Comparison of ENCODE assay signal across 8 mouse cellular contexts in genomic region chr11:107376272-107376671, GRCm38 (mm10).
A peak's percentile ranks its signal among the peaks of the same experiment; 100 is the strongest.
DNase-seq lines count a peak whose midpoint lies in the region; ATAC-seq lines count a peak whose summit lies in the region.
"Had no signal": no experiment of that assay in that cellular context is flagged by ENCODE, and none has a peak within 500 bp of the region (broad histone marks: within the 10 kb centered on the region; RNA-seq: fewer than 3 reads in every experiment).

No protein-coding gene starts in this region.

- peak; percentile 5 to 40 for DNase-seq in urinary bladder, adult 18-20 months (ENCODE audit: low spot score in 2 of 2)
- no peak for DNase-seq in urinary bladder, postnatal 25 days (ENCODE audit: low spot score)
- DNase-seq in embryonic facial prominence, embryonic 14.5 days (ENCODE audit: low spot score), result peak; percentile 65
- peak; percentile 27 for DNase-seq in hindbrain, embryonic 11.5 days (ENCODE audit: low spot score)
- DNase-seq in urinary bladder, postnatal 36 days (ENCODE audit: low spot score in 2 of 2), result peak; percentile 10 to 58

- no peaks in the 10 kb centered on the region for H3K36me3 ChIP-seq in embryonic facial prominence, embryonic 14.5 days (ENCODE audit: control insufficient read depth, insufficient read depth, low read length)
- no peaks in the 10 kb centered on the region for H3K36me3 ChIP-seq in hindbrain, embryonic 11.5 days (ENCODE audit: control insufficient read depth, insufficient read depth, low read length)
- H3K36me3 ChIP-seq in lung, embryonic 15.5 days, result no peaks in the 10 kb centered on the region

- no peak overlapping the region for H3K4me2 ChIP-seq in embryonic facial prominence, embryonic 14.5 days (ENCODE audit: low read depth, low read length)
- H3K4me2 ChIP-seq in hindbrain, embryonic 11.5 days (replicated peaks; ENCODE audit: low read depth, low read length), result no peak overlapping the region
- H3K4me2 ChIP-seq in lung, embryonic 15.5 days, result peak overlapping the region; percentile 7; the same call in 1 of the 2 replicates
- H3K4me2 ChIP-seq: midbrain, embryonic 12.5 days had no signal

- no peak overlapping the region for H3K4me3 ChIP-seq in embryonic facial prominence, embryonic 14.5 days (ENCODE audit: low read depth, low read length)
- H3K4me3 ChIP-seq in hindbrain, embryonic 11.5 days (ENCODE audit: low read depth, low read length), result no peak overlapping the region
- no peak overlapping the region for H3K4me3 ChIP-seq in lung, embryonic 15.5 days
- H3K4me3 ChIP-seq: midbrain, embryonic 12.5 days had no signal

- peak; percentile 67; the same call in 1 of the 2 replicates for ATAC-seq in embryonic facial prominence, embryonic 14.5 days (ENCODE audit: low read depth)
- ATAC-seq in hindbrain, embryonic 11.5 days (ENCODE audit: low FRiP score), result no peak
- peak; percentile 87 for ATAC-seq in lung, embryonic 15.5 days (ENCODE audit: borderline replicate concordance, extremely low read depth, low FRiP score, low TSS enrichment)
- no peak for ATAC-seq in inflammation-experienced regulatory T-cells, adult 6 months

- 62% methylated on average over 12 of the region's 12 CpGs for WGBS in embryonic facial prominence, embryonic 14.5 days
- WGBS in hindbrain, embryonic 11.5 days, result 52% methylated on average over 12 of the region's 12 CpGs
- WGBS in lung, embryonic 15.5 days, result 42% methylated on average over 12 of the region's 12 CpGs

- no peak overlapping the region for H3K9ac ChIP-seq in embryonic facial prominence, embryonic 14.5 days (ENCODE audit: low read depth, low read length)
- no peak overlapping the region for H3K9ac ChIP-seq in hindbrain, embryonic 11.5 days (ENCODE audit: low read depth, low read length)
- no peak overlapping the region for H3K9ac ChIP-seq in lung, embryonic 15.5 days
- H3K9ac ChIP-seq: midbrain, embryonic 12.5 days had no signal

- H3K9me3 ChIP-seq in embryonic facial prominence, embryonic 14.5 days (ENCODE audit: control insufficient read depth, low read length), result no peaks in the 10 kb centered on the region
- H3K9me3 ChIP-seq in hindbrain, embryonic 11.5 days (ENCODE audit: control insufficient read depth, low read length), result no peaks in the 10 kb centered on the region
- no peaks in the 10 kb centered on the region for H3K9me3 ChIP-seq in lung, embryonic 15.5 days
- H3K9me3 ChIP-seq: midbrain, embryonic 12.5 days had no signal

- no peaks in the 10 kb centered on the region for H3K27me3 ChIP-seq in embryonic facial prominence, embryonic 14.5 days (replicated peaks; ENCODE audit: control insufficient read depth, insufficient read depth, low read length)
- H3K27me3 ChIP-seq in hindbrain, embryonic 11.5 days (ENCODE audit: control insufficient read depth, insufficient read depth, low read length), result no peaks in the 10 kb centered on the region
- H3K27me3 ChIP-seq in lung, embryonic 15.5 days, result no peaks in the 10 kb centered on the region
- H3K27me3 ChIP-seq: midbrain, embryonic 12.5 days had no signal

- H3K27ac ChIP-seq in embryonic facial prominence, embryonic 14.5 days (replicated peaks; ENCODE audit: low read depth, low read length), result no peak overlapping the region
- H3K27ac ChIP-seq in hindbrain, embryonic 11.5 days (ENCODE audit: low read depth, low read length), result no peak overlapping the region
- peak overlapping the region; percentile 29 for H3K27ac ChIP-seq in lung, embryonic 15.5 days
- H3K27ac ChIP-seq: midbrain, embryonic 12.5 days had no signal

- H3K4me1 ChIP-seq in embryonic facial prominence, embryonic 14.5 days (ENCODE audit: control insufficient read depth, insufficient read depth, low read length), result no peaks in the 10 kb centered on the region
- no peaks in the 10 kb centered on the region for H3K4me1 ChIP-seq in hindbrain, embryonic 11.5 days (replicated peaks; ENCODE audit: control insufficient read depth, insufficient read depth, low read length)
- H3K4me1 ChIP-seq in lung, embryonic 15.5 days, result peaks cover 29% of the 10 kb centered on the region

Comparison
In these comparisons a context has a peak if more than half of its experiments do, and no peak if none do; other contexts are left out.
1. ATAC-seq: peak in embryonic facial prominence, embryonic 14.5 days (single experiment) and lung, embryonic 15.5 days (single experiment); none in hindbrain, embryonic 11.5 days (single experiment) and inflammation-experienced regulatory T-cells, adult 6 months (single experiment).